In genomic region chr19:45953286-45953685, GRCm38 (mm10) we compare ENCODE assay signal across 8 mouse cellular contexts. TPM values are rescaled to one million over a fixed set of nuclear protein-coding genes. Genes with fewer than 3 reads are reported as not detected.
DNase-seq lines count a peak whose midpoint lies in the region; ATAC-seq and TF ChIP-seq lines count a peak whose summit lies in the region.

No protein-coding gene starts in this region.

- ATAC-seq in G1E (ENCODE audit: extremely low read depth, insufficient number of reproducible peaks, low FRiP score, poor library complexity, severe bottlenecking): no peak
- no peak for ATAC-seq in embryonic facial prominence, embryonic 14.5 days (ENCODE audit: low read depth)

- H3K4me1 ChIP-seq in G1E (ENCODE audit: insufficient read depth, low read depth, low read length): no peaks in the 10 kb centered on the region
- H3K4me1 ChIP-seq in embryonic facial prominence, embryonic 14.5 days (ENCODE audit: control insufficient read depth, insufficient read depth, low read length): no peaks in the 10 kb centered on the region

- TF ChIP-seq CTCF in G1E (IDR thresholded peaks at IDR 0.05; ENCODE audit: low read depth, low read length): peak; percentile 35; the same call in 1 of the 2 replicates

- H3K36me3 ChIP-seq in G1E (replicated peaks): peaks cover 32% of the 10 kb centered on the region
- H3K36me3 ChIP-seq in embryonic facial prominence, embryonic 14.5 days (ENCODE audit: control insufficient read depth, insufficient read depth, low read length): peaks cover 63% of the 10 kb centered on the region

- H3K27ac ChIP-seq in embryonic facial prominence, embryonic 14.5 days (replicated peaks; ENCODE audit: low read depth, low read length): no peak overlapping the region

- H3K9ac ChIP-seq in embryonic facial prominence, embryonic 14.5 days (ENCODE audit: low read depth, low read length): no peak overlapping the region

- 6% methylated on average over 3 of the region's 3 CpGs for WGBS in embryonic facial prominence, embryonic 14.5 days

- DNase-seq in heart, postnatal 10 days: peak; percentile 42 to 47
- DNase-seq in heart, postnatal 36 days: no peak
- DNase-seq in A20 (ENCODE audit: low read depth, low spot score): peak; percentile 63
- no peak for DNase-seq in G1E (ENCODE audit: low spot score)
- peak; percentile 76 for DNase-seq in embryonic facial prominence, embryonic 14.5 days (ENCODE audit: low spot score)
- DNase-seq in lung, postnatal 25 days (ENCODE audit: low spot score): peak; percentile 38
- DNase-seq in testis, postnatal 14 days (ENCODE audit: low spot score): no peak
- no peak for DNase-seq in ovary, adult 18-20 months (ENCODE audit: low spot score)

- H3K9me3 ChIP-seq in G1E (replicated peaks): no peaks in the 10 kb centered on the region
- H3K9me3 ChIP-seq in embryonic facial prominence, embryonic 14.5 days (ENCODE audit: control insufficient read depth, low read length): no peaks in the 10 kb centered on the region

- intact Hi-C loops in heart, postnatal 10 days (cut with DNase I): loop anchor here (2.0 kb wide), 3 partner anchors 106 to 148 kb away; no protein-coding TSS in a partner anchor
- intact Hi-C loops in heart, postnatal 36 days (cut with DNase I): loop anchor here (2.0 to 5.0 kb wide), 4 partner anchors 59 to 148 kb away; no protein-coding TSS in a partner anchor

- no peak overlapping the region for H3K4me3 ChIP-seq in G1E (ENCODE audit: low read depth, low read length)
- no peak overlapping the region for H3K4me3 ChIP-seq in embryonic facial prominence, embryonic 14.5 days (ENCODE audit: low read depth, low read length)

- no peaks in the 10 kb centered on the region for H3K27me3 ChIP-seq in G1E (ENCODE audit: insufficient read depth, low read length)
- no peaks in the 10 kb centered on the region for H3K27me3 ChIP-seq in embryonic facial prominence, embryonic 14.5 days (replicated peaks; ENCODE audit: control insufficient read depth, insufficient read depth, low read length)

- no peak overlapping the region for H3K4me2 ChIP-seq in embryonic facial prominence, embryonic 14.5 days (ENCODE audit: low read depth, low read length)

RNA-seq across cellular contexts. Expression of gene Armh3, which starts 45.0 kb away (rescaled TPM):
- 10 to 100 TPM; 16.7 to 17.2 TPM for total RNA-seq in heart, postnatal 10 days (2021)
- total RNA-seq in heart, postnatal 36 days (2021): 10 to 100 TPM; 15.5 to 15.8 TPM
- total RNA-seq in G1E (2014; fragmentation: Nextera tagmentation) (13.0 and 22.0 TPM in 2 replicates), G1E (2017) (6.7 and 7.1 TPM in 2 replicates)
- 1.6 and 1.9 TPM in 2 replicates for polyA plus RNA-seq in G1E (2012)
- 13.7 and 15.2 TPM in 2 replicates for polyA plus RNA-seq in embryonic facial prominence, embryonic 14.5 days (2014; fragmentation: Nextera tagmentation; extraction: Ambion mirVana)

RNA-seq across cellular contexts. Expression of gene Hps6, which starts 50.0 kb away (rescaled TPM):
- total RNA-seq in heart, postnatal 10 days (2021): 1 to 10 TPM; 6.1 to 6.5 TPM
- total RNA-seq in heart, postnatal 36 days (2021): 1 to 10 TPM; 6.1 to 6.3 TPM
- total RNA-seq in G1E (2014; fragmentation: Nextera tagmentation) (1.9 and 4.1 TPM in 2 replicates), G1E (2017) (7.6 and 8.0 TPM in 2 replicates)
- 15.0 and 16.4 TPM in 2 replicates for polyA plus RNA-seq in G1E (2012)
- 4.5 and 6.4 TPM in 2 replicates for polyA plus RNA-seq in embryonic facial prominence, embryonic 14.5 days (2014; fragmentation: Nextera tagmentation; extraction: Ambion mirVana)

Comparison
In these comparisons a context has a peak if more than half of its experiments do, and no peak if none do; other contexts are left out.
1. DNase-seq: peak in heart, postnatal 10 days (2 of 2), A20 (single experiment), embryonic facial prominence, embryonic 14.5 days (single experiment) and lung, postnatal 25 days (single experiment); none in heart, postnatal 36 days (0 of 2), G1E (single experiment), testis, postnatal 14 days (single experiment) and ovary, adult 18-20 months (single experiment).